Mouse (Mus musculus): ENCODE results near the gene Mpp1. TPM values are rescaled to one million over a fixed set of nuclear protein-coding genes. Genes with fewer than 3 reads are reported as not detected.

Gene Mpp1
- total and polyA plus RNA-seq, 3 experiments, result 12.1 to 19.3 (median 13.9) TPM

GRCm38 (mm10) chrX:75128333-75128980 is 2.4 kb downstream of the Mpp1 start:
- no peak overlapping the region; the same call in 1 of the 2 replicates for H3K27ac ChIP-seq
- peak in 1 of 2 experiments; percentile 20 for DNase-seq
- no peaks in the 10 kb centered on the region; the same call in 1 of the 2 replicates for H3K4me1 ChIP-seq (ENCODE audit: control insufficient read depth, insufficient read depth, low read length)
- H3K9ac ChIP-seq (ENCODE audit: low read depth, low read length), result no peak overlapping the region
- no peaks in the 10 kb centered on the region for H3K36me3 ChIP-seq (ENCODE audit: control insufficient read depth, insufficient read depth, low read length)
- H3K79me2 ChIP-seq (replicated peaks; ENCODE audit: control insufficient read depth, insufficient read depth, low read length), result no peaks in the 10 kb centered on the region
- H3K27me3 ChIP-seq (ENCODE audit: control insufficient read depth, insufficient read depth, low read length), result no peaks in the 10 kb centered on the region
- TF ChIP-seq CTCF (IDR thresholded peaks at IDR 0.05) (no peak), POLR2A (IDR thresholded peaks at IDR 0.05; ENCODE audit: insufficient read depth, low read depth, low read length) (no peak), EP300 (IDR thresholded peaks at IDR 0.05; ENCODE audit: insufficient read depth, low read depth, low read length) (no peak)
- no peak overlapping the region for H3K4me3 ChIP-seq
- intact Hi-C loops (cut with DNase I), result no loop called here

DNA sequence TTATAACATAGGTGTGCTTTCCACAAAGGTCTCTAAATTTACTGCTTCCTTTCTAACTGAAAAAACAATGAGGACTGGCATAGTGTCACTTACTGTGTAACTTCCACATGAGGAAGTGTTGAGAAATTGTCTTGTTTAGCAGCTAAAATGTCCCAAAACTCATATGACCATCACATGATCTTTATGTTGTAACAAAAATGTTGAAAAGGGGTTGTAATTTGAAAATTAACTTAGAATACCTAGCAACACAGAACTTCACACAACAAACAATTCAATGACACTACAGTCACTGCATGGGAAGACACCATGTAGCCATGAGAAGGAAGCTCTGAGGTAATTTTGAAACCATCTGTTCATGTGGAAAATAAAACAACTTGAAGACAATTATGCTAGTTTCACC is 3.9 kb downstream of the Mpp1 start:
- H3K27ac ChIP-seq, result no peak overlapping the region
- no peaks in the 10 kb centered on the region for H3K36me3 ChIP-seq (ENCODE audit: control insufficient read depth, insufficient read depth, low read length)
- H3K27me3 ChIP-seq (ENCODE audit: control insufficient read depth, insufficient read depth, low read length), result no peaks in the 10 kb centered on the region
- no peak overlapping the region for H3K4me3 ChIP-seq
- H3K9ac ChIP-seq (ENCODE audit: low read depth, low read length), result no peak overlapping the region
- DNase-seq, result no peak
- H3K4me1 ChIP-seq (ENCODE audit: control insufficient read depth, insufficient read depth, low read length), result no peaks in the 10 kb centered on the region; the same call in 1 of the 2 replicates
- TF ChIP-seq POLR2A (IDR thresholded peaks at IDR 0.05; ENCODE audit: insufficient read depth, low read depth, low read length), result no peak
- no peak for TF ChIP-seq EP300 (IDR thresholded peaks at IDR 0.05; ENCODE audit: insufficient read depth, low read depth, low read length)
- no peak for TF ChIP-seq CTCF (IDR thresholded peaks at IDR 0.05)
- no peaks in the 10 kb centered on the region for H3K79me2 ChIP-seq (replicated peaks; ENCODE audit: control insufficient read depth, insufficient read depth, low read length)
- intact Hi-C loops (cut with DNase I), result no loop called here

DNA sequence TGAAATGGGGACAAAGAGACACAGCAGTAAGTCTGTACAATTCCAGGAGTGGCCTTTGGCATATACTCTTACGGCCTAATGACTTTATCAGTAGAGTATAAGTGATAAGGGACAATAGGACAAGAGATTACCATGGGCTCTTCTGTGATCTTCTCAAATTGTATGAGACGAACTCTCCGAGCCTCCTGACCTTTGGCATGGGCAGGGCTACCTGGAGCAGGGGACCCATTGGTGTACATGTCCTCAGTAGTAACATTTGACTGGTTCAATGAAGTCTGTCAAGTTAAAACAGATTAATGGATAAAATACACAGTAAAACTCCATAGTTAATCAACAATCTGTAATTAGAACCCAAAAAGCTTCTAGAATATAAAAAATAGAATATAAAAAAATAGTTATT is 5.2 kb downstream of the Mpp1 start:
- Histone ChIP-seq H3K27me3 (ENCODE audit: control insufficient read depth, insufficient read depth, low read length) (no peaks in the 10 kb centered on the region), H3K4me1 (ENCODE audit: control insufficient read depth, insufficient read depth, low read length) (no peaks in the 10 kb centered on the region; the same call in 1 of the 2 replicates), H3K79me2 (replicated peaks; ENCODE audit: control insufficient read depth, insufficient read depth, low read length) (no peaks in the 10 kb centered on the region), H3K4me3 (no peak overlapping the region), H3K27ac (no peak overlapping the region), H3K9ac (ENCODE audit: low read depth, low read length) (no peak overlapping the region), H3K36me3 (ENCODE audit: control insufficient read depth, insufficient read depth, low read length) (no peaks in the 10 kb centered on the region)
- TF ChIP-seq CTCF (IDR thresholded peaks at IDR 0.05), result no peak
- TF ChIP-seq EP300 (IDR thresholded peaks at IDR 0.05; ENCODE audit: insufficient read depth, low read depth, low read length), result no peak
- TF ChIP-seq POLR2A (IDR thresholded peaks at IDR 0.05; ENCODE audit: insufficient read depth, low read depth, low read length), result no peak
- no peak for DNase-seq
- intact Hi-C loops (cut with DNase I), result no loop called here
- 70% methylated on average over 3 of the region's 3 CpGs for WGBS

GRCm38 (mm10) chrX:75115550-75115949 is 15.3 kb downstream of the Mpp1 start:
- Histone ChIP-seq H3K79me2 (replicated peaks; ENCODE audit: control insufficient read depth, insufficient read depth, low read length) (no peaks in the 10 kb centered on the region), H3K36me3 (ENCODE audit: control insufficient read depth, insufficient read depth, low read length) (no peaks in the 10 kb centered on the region), H3K4me3 (no peak overlapping the region), H3K27me3 (ENCODE audit: control insufficient read depth, insufficient read depth, low read length) (no peaks in the 10 kb centered on the region), H3K4me1 (ENCODE audit: control insufficient read depth, insufficient read depth, low read length) (no peaks in the 10 kb centered on the region), H3K9ac (ENCODE audit: low read depth, low read length) (no peak overlapping the region), H3K27ac (no peak overlapping the region)
- intact Hi-C loops (cut with DNase I), result no loop called here
- TF ChIP-seq POLR2A (IDR thresholded peaks at IDR 0.05; ENCODE audit: insufficient read depth, low read depth, low read length) (no peak), CTCF (IDR thresholded peaks at IDR 0.05) (no peak), EP300 (IDR thresholded peaks at IDR 0.05; ENCODE audit: insufficient read depth, low read depth, low read length) (no peak)
- DNase-seq, result no peak

GRCm38 (mm10) chrX:75102293-75102692 is 28.5 kb downstream of the Mpp1 start:
- Histone ChIP-seq H3K27ac (no peak overlapping the region), H3K36me3 (ENCODE audit: control insufficient read depth, insufficient read depth, low read length) (no peaks in the 10 kb centered on the region), H3K4me3 (no peak overlapping the region), H3K4me1 (ENCODE audit: control insufficient read depth, insufficient read depth, low read length) (no peaks in the 10 kb centered on the region), H3K27me3 (ENCODE audit: control insufficient read depth, insufficient read depth, low read length) (no peaks in the 10 kb centered on the region), H3K79me2 (replicated peaks; ENCODE audit: control insufficient read depth, insufficient read depth, low read length) (no peaks in the 10 kb centered on the region), H3K9ac (ENCODE audit: low read depth, low read length) (no peak overlapping the region)
- DNase-seq, result no peak
- 84% methylated on average over 6 of the region's 6 CpGs for WGBS
- intact Hi-C loops (cut with DNase I), result no loop called here
- TF ChIP-seq CTCF (IDR thresholded peaks at IDR 0.05), result no peak

- no peaks in the 10 kb centered on the region for H3K36me3 ChIP-seq (ENCODE audit: control insufficient read depth, insufficient read depth, low read length)
- intact Hi-C loops (cut with DNase I), result loop anchor here (5.0 kb wide), 2 partner anchors 71 to 284 kb away; partner anchors contain the start of genes F8 and Fundc2
- H3K27me3 ChIP-seq (ENCODE audit: control insufficient read depth, insufficient read depth, low read length), result no peaks in the 10 kb centered on the region
- TF ChIP-seq CTCF (IDR thresholded peaks at IDR 0.05), result no peak
- TF ChIP-seq EP300 (IDR thresholded peaks at IDR 0.05; ENCODE audit: insufficient read depth, low read depth, low read length), result no peak
- no peak for TF ChIP-seq POLR2A (IDR thresholded peaks at IDR 0.05; ENCODE audit: insufficient read depth, low read depth, low read length)
- H3K4me3 ChIP-seq, result no peak overlapping the region
- H3K79me2 ChIP-seq (replicated peaks; ENCODE audit: control insufficient read depth, insufficient read depth, low read length), result no peaks in the 10 kb centered on the region
- H3K27ac ChIP-seq, result no peak overlapping the region
- H3K4me1 ChIP-seq (ENCODE audit: control insufficient read depth, insufficient read depth, low read length), result no peaks in the 10 kb centered on the region
- H3K9ac ChIP-seq (ENCODE audit: low read depth, low read length), result no peak overlapping the region
- no peak for DNase-seq
- 89% methylated on average over 8 of the region's 8 CpGs for whole genome bisulfite sequencing
Measured at GRCm38 (mm10) chrX:75098799-75099198, 32.0 kb downstream of the Mpp1 start.

Data from heart, adult 2 months (tissue).